Mouse (Mus musculus) spleen, adult 2 months (tissue): ENCODE measurements around the gene Riox1.

Experiments used
- CTCF ChIP-seq: fragments of 200-500 bp; IDR thresholded peaks from 2 replicates; pipeline ENCODE4 v1.5.1; 2011; ENCODE audit warnings: mild to moderate bottlenecking, inconsistent platforms; ENCODE audit not compliant: insufficient read depth, insufficient read length, insufficient replicate concordance; ENCODE audit errors: extremely low read depth
- POLR2A ChIP-seq: fragments of 200-500 bp; IDR thresholded peaks from 2 replicates; pipeline ENCODE4 v1.6.1; 2011; ENCODE audit warnings: low read depth, low read length, inconsistent platforms

DNA sequence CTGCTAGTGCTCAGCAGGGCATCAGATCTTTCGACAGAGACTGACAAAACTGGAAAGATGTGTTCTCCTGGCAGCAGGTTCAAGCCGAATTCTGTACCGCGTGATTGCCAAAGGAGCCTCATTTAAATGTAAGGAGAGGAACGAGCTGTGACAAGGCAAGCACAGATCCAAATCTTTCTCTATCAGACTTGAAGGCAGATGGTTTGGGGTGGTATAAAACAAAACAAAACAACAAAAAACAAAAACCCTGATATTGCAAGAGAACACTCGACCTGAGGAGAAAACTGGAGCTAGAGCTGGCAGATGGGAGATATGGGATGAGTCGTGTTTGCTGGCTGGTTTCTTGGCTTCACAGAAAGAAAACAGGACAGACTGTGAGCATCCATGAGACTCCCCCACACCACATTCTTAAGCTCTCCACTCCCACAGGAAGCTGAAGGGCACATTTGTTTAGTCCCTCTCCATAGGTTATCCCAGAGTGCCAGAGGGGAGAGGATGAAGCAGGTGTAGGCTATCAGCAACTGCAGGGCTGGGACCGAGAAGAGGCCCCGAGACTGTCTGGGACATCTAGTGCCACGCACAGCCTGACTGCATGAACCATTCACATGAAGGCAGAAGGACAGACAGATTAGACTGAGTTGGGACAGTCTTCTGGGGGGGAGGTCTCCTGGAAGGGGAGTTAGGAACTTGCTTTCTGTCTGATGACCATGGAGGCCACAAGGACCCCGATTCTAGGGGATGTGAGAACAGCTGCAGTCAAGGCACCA, 48.1 kb downstream of the Riox1 start:
- TF ChIP-seq CTCF, result no peak
- TF ChIP-seq POLR2A, result no peak
